Mouse (Mus musculus): ENCODE data around the gene Mctp2.

GRCm38 (mm10) chr7:72089463-72090175 lies 216.8 kb downstream of the Mctp2 start:
- no peak for TF ChIP-seq CTCF (IDR thresholded peaks at IDR 0.05; ENCODE audit: low read depth)
- no peak for TF ChIP-seq EP300 (IDR thresholded peaks at IDR 0.05; ENCODE audit: low read depth)
